Mouse (Mus musculus) heart, adult 18-20 months (tissue): ENCODE measurements around the gene Cyfip2. TPM values are rescaled to one million over a fixed set of nuclear protein-coding genes. Genes with fewer than 3 reads are reported as not detected.
A peak's percentile ranks its signal among the peaks of the same experiment; 100 is the strongest.
"Not testable (repeated sequence)": the region's sequence is repeated elsewhere in the genome, so short reads cannot be mapped to it uniquely, and the experiment has no call there.

Experiments
- DNase-seq, 2 experiments: peaks; one replicate each; pipeline ENCODE4 v3.0.0; 2021 to 2022; ENCODE audit warnings: mixed read lengths in 1 of 2
- microRNA-seq, 2 experiments: library from miRNA; unstranded; fragments of <30 nt; microRNA quantifications; one replicate each; pipeline ENCODE4 v1.2.0; 2022
- total RNA-seq, 2 experiments: library from RNA; stranded (reverse); gene quantifications; 2 replicates each; pipeline ENCODE4 v1.2.3; 2021

Cyfip2 gene
- total RNA-seq, 2 experiments from 2014 or later = 52.3 to 58.6 TPM

DNA sequence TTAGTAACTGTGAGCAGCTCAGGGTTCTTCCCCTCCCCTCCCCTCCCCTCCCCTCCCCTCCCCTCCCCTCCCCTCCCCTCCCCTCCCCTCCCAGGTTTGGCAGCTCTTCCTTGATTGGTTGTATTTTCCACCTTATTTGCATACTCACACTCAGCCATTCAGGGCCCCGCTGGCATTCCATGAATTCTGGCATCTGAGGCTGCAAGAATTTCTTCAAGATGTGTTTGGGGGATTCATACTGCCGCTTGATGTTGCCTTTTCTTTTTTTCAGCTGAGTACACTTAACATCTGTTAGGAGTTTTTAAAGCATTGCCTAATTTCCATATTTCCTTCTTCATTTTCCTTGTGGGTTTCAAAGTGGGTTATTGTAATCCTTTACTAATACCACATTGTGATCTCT is 124.4 kb downstream of the Cyfip2 start:
- no peak for DNase-seq

DNA sequence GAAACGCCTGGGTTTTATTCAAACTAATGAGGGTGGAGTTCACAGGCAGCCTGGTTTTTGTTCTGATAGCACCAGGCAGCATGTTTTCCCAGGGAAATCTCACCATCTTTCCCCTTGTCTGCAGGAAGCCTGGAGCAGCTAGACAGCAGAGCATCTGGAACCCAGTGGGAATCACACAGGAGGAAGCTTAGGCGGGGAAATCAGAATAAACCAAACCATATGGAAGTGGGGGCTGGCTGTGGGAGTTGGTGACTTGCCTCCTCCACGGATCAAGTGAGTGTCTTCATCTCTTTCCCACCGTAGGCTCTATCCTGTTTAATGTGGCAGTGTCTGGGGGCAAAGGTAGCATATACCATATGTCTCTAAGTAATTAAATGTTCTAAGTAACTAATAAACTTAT is 127.2 kb downstream of the Cyfip2 start:
- peak in 1 of 2 experiments; percentile 9 for DNase-seq

DNA sequence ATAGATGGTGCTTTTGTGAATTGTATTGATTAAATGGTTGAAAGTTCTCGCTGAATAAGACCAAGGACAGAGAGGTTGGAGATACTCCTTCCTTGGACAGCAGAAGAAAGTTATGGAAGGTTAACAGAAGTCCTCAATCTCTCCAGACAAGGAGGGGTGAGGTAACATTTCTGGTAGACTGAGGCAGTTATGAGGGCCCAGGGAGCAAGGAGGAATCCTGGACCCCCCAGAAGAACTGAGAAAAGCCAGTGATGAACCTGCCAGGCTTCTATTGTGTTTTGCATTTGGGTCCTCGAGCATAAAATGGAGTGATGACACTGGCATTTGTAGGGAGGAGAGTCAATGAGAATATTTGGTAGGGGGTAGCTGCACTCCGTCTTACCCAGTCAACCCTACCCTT is 127.7 kb downstream of the Cyfip2 start:
- DNase-seq = no peak

DNA sequence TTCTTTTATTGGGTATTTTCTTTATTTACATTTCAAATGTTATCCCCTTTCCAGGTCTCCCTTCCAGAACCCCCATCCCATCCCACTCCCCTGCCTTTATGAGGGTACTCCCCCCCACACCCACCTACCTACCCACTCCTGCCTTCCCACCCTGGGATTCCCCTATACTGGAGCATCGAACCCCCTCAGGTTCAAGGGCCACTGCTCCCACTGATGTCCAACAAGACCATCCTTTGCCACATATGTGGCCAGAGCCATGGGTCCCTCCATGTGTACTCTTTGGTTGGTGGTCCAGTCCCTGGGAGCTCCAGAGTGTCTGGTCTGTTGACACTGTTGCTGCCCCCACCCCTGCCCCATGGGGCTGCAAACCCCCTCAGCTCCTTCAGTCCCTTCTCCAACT is 130.6 kb downstream of the Cyfip2 start:
- not testable (repeated sequence) for DNase-seq

DNA sequence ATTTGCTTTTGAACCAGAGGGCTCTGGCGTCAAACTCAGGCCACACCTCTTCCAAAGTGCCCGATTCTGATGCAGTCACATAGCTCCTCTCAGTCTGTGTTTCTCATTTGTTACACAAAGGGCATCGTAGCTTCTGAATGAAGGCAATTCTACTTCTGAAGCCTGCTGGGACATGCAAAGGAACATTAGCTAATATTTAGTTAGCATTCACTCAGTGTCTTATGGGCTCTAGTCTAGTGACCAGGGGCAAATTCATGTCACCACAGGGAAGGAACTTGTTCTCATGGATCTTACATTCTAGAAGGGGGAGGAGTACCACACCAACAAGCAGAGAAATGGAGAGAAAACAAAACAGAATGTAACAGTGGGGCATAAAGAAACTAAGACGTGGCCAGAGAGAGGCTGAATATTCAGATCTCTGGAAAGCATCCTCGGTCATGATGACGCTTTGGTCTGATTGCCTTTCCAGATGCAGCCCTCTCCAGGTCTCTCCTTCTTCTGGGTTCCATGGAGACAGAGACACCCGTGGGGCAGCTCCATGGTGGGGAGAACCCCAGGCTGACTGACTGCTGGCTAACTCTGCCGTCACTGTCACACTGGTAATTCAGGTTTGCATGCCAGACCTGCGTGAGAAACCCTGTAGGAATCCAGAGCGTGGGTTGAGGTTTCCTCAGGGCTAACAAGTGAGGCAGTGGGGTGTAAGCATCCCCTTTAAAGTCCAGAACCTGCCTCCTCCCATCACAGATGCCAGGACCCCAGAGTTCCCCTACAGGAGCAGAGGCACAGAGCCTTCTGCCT is 135.2 kb downstream of the Cyfip2 start:
- DNase-seq = no peak

DNA sequence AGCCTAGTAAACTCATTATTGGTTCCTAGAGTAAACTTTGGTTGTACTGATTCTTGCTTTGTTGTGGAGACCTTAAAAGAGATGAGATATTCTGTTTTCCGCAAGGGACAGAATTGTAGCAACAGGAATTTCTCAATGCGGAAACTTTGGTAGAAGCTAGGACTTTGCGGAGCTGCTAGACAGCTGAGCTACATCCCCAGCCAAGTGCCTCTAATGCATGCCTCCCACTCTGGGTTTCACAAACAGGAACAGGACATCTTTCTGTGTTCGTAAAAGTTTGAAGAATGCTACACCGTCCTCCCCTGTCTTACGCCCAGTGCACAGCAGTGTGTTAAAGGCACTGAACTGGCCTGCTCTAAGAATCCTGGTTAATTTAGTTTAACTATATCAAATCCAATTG is 136.5 kb downstream of the Cyfip2 start:
- DNase-seq = no peak

DNA sequence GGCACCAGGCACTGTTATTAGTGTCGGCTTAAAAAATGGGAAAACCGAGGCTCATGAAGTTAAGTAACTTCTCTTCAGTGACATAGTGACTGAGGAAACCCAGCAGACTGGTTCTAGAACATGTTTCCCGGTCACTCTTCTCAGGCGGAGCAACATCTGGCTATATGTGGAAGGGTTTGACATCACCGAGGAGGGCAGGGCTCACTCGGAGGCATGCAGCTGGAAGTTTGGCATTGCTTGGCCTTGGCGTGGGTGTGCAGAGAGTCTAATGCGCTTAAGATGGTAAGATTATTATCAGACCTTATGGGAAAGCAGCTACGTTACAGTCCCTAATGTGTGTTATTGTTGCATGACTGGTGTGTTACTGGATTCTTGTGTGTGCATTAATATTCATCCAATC is 140.5 kb downstream of the Cyfip2 start:
- no peak for DNase-seq

DNA sequence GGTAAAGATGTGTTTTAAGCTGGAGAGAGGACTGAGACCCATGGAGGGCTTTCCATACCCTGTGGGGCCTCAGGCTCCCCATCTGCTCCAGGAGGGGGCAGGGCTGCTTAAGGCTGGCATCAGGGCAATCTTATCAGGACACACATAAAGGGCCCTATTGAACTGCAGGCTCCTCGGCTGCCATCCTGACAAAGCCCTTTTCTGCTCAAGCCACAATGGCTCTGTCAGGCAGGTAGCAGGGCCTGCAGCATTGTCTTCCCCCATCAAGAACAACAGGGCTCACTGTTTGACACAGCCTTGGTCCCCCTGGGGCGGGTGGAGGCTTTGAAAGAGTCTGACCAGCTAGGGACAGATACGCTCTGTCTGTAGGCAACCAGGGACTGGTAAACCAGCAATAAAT is 142.8 kb downstream of the Cyfip2 start:
- no peak for DNase-seq

DNA sequence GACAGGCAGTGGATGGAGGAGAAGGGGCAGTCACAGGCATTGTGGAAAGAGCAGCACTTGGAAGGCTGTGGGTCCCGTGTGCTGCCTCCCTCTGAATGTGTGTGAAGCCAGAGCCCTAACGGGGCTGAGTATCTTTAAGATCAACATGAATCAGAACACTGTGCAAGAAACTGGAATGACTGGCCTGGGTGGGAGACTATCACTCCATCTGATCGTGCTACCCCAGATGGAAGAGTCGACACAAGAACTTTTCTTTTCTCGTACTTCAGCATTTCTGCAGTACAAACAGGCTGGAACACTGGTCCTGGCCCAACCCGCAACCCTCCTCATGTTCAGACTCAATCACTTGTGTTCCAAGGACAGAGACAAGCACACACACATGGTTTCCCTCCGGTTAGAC is 144.2 kb downstream of the Cyfip2 start:
- no peak for DNase-seq

DNA sequence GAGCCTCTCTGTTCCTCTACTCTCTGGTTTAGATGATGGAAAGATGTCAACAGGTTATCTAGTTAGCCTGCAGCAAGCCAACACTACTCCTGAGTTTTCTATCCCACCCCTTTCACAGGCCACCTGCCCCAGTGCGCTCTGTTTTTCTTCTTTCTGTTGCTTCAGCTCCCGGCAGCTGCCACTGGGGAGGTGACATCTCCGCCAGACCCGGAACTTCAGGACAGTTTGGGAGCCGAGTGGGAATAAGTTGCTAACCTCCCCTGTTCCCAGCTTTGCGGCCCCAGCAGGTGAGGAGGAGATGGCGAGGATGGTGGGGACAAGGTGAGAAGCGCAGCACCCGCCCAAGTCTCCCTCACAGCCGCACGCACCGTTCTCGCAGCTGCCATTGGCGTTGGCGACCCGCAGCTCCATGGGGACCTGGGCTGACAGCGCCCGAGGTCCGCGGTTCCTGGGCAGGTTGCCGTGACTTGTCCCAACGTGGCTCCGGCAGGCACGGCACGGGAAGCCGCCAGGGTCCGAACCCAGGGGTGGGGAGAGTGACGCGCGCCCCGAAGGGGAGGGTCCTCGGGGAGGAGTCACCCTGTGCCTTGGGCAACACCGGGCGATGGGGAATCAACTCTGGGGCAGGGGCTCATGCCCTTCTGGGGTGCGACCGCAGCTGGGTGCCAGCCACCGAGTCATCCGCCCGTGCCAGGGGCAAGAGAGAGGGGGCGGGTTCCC is 146.6 kb downstream of the Cyfip2 start, which contains the start of gene Nipal4:
Gene Nipal4 (minus strand): TSS at position 643 of the 720 bp plus-strand sequence.
- DNase-seq = no peak

DNA sequence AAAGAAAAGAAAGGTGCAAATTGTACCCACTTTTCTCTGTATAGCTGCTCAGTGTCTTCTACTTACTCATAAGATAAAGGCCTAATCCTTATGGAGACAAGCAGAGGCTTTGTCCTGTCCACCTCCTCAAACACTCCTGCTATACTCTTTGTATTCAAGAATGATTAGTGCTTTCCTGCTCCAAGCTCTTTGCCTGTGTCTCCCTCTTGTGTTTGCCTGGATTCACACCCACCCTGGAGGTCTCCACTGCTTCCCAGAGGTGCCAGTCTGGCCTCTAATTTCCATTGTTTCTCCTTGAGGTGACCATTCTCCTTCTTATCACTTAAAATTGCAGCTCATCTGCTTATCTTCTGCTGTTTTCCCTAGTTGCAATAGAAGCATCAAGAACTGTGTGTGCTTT is 155.2 kb downstream of the Cyfip2 start:
- no peak for DNase-seq

DNA sequence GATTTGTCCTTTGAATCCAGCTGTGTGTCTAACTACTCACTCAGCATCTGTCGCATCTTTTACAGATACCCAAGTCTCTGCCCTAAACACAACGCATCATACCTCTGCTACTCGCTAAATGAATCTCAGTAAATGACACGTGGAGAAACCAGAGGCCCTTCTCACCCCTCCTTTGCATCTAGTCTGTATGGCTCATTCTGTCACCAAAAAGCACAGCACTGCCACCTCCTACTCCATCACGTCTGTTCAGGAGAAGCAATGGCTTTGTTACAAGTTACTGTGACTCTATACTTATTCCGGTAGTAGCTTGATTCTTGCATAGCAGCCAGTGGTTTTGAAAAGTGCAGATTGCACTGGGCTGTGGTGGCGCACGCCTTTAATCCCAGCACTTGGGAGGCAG is 155.7 kb downstream of the Cyfip2 start:
- no peak for DNase-seq

DNA sequence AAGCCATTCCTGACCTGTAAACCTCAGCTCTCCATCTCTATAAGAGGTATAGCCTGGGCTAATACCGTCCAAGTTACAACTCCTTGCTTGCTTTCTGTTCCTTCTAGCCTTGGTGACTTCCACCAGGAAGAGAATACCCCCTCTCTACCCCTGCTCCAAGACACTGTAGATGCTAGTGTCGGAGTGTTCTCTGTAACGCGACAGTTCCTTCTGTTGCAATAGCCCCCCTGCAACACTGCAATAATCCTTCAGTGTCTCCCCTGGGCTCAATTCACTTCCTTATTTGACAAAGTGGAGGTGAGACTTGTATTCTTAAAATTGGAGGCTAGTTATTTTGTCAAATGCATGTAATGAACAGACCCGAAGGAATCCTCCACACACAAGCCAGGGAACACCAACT is 166.0 kb downstream of the Cyfip2 start:
- no peak for DNase-seq

DNA sequence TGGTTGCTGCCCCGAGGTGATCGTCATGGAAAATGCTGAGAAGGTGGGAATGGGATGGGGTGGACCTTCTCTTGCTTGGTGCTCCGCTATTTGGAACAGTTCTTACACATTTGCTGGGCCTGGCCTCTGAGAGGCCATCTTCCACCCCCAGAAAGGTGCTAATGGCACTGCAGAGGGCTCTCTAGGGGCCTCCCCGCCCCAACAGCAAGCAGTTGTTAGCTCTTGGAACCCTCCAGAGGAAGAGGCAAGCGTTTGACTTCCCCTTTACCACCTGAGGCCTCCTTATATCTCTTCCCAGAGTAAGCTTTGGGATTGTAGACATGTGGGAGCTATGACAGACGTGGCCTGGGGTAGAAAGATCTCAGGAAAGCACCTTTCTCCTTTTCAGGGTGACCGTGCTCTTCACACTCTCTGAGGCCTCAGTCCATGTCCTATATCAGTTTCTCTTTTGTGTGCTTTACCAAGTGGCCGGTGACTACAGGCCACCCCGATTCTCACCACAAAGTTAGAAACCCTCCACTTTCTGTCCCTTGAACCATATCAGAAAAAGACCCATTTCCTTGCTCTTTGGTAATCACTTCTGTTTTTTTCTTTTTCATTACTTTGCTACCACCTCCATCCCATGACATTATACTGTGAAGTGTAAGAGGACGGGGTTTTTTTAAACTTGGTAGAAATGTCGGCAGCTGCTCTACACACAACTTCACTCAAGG is 167.3 kb downstream of the Cyfip2 start:
- DNase-seq = no peak

Small RNA genes within 50 kb of the gene (microRNA-seq; reads per million reads assigned to microRNA genes)
- gene Mir7239 = 0 reads per million in 2 experiments

Other genes with a start within 250 kb of the Cyfip2 start
- not detected for gene Nipal4, start 146.4 kb downstream of the Cyfip2 start, total RNA-seq
- gene Fndc9, start 77.3 kb downstream of the Cyfip2 start, total RNA-seq = not detected
- 1 to 10 TPM in 1 of 2 experiments, under 1 TPM in 1; 0.20 to 2.9 TPM for gene Itk, start 76.7 kb upstream of the Cyfip2 start, total RNA-seq
- gene Fam71b, start 83.7 kb upstream of the Cyfip2 start, total RNA-seq = not detected
- gene Med7, start 124.1 kb upstream of the Cyfip2 start, total RNA-seq = 10 to 100 TPM; 18.5 to 19.4 TPM
- gene Havcr2, start 142.1 kb upstream of the Cyfip2 start, total RNA-seq = under 1 TPM; 0.47 to 0.54 TPM
- gene Gm12169, start 211.4 kb upstream of the Cyfip2 start, total RNA-seq = not detected